Mouse (Mus musculus) R1 (cell line): ENCODE data around the gene Aatf.

ENCODE experiments used
- DNase-seq: peaks from one replicate; pipeline ENCODE4 v3.0.0-alpha.2; 2018; ENCODE audit warnings: low read depth, low spot score

Gene Aatf

GRCm38 (mm10) chr11:84522577-84523320 is 9.4 kb upstream of the Aatf start:
- DNase-seq: peak; percentile 37

- DNase-seq: peak; percentile 21
Observed at GRCm38 (mm10) chr11:84521751-84522299, 8.5 kb upstream of the Aatf start.

GRCm38 (mm10) chr11:84521071-84521390 is 7.7 kb upstream of the Aatf start:
- no peak for DNase-seq

- peak; percentile 27 for DNase-seq
Observed at GRCm38 (mm10) chr11:84520269-84521070, 7.1 kb upstream of the Aatf start.

DNA sequence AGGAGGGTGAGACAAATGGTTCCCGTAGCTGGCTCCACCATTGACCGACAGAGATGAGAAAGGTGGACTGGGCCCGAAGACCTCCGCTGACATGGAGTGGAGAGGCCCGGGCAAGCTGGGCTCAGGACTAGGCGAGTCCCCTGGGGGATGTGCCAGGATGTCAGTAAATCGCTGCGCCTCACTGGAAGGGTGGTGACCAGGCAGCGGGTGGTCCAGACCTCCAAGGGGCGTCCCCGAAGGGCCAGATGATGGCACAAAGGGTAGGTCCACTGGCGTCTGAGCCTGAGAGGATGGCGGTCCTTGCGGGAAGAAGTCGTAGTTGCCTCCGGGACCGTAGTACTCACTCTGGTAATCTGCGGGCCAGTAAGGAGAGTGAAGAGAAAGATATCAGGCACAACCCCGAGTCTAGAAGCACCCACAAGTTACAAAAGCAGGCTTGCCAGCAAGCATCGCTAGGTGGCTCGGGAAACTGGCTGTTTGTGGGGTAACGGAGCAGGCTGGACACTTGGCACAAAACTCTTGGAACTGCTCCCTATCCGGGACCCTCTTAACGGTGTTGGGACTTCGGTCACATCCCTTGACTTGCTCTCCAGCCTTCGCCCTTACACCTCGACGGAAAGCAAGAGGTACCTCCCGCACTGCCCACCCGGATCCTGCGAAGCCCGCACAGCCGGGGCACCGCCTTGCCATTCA is 6.4 kb upstream of the Aatf start:
- peak; percentile 32 for DNase-seq

- no peak for DNase-seq
Observed at GRCm38 (mm10) chr11:84519036-84519435, 5.7 kb upstream of the Aatf start.

GRCm38 (mm10) chr11:84518261-84518660 is 4.9 kb upstream of the Aatf start:
- DNase-seq: no peak

DNA sequence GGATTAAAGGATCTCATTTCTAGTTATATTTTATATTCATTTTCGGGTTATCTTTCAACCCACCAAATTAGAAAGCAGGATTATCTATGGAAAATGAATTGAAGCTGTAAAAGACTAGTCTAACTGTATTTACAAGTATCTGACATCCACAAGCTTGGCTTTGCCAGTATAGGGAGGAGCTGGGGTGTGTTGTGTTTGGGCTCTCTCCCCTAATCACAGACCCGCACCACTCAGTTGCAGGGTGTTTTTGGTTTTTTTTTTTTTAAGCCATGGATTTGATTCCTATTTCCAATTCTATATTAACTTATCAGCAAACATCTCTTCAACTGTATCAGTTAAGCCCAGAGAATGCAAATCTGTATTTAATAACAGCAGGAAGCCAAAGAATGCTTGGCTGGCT is 4.1 kb upstream of the Aatf start:
- DNase-seq: no peak

- no peak for DNase-seq
Observed at GRCm38 (mm10) chr11:84516501-84517240, 3.3 kb upstream of the Aatf start.

DNA sequence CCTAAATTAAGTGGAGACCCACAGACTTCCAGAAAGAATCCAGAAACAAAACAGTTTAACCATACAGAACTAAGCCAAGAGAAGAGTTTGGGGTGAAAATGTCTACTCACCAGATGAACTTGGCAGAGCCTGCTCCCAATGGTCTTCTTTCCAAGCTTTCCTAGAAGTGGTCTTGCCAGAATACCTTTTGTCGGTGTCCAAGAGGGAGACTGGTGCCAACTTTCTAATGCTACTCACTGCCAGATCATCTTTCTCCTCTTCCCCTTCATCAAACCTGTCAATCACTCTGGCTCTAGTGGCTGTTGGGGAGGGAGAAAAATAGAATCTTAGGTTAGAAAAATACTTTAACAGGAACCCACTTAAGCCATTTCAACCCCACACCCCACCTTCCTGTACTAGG is 1.3 kb downstream of the Aatf start:
- DNase-seq: no peak

- peak; percentile 23 for DNase-seq
Observed at GRCm38 (mm10) chr11:84504296-84504695, 9.0 kb downstream of the Aatf start.

GRCm38 (mm10) chr11:84497944-84498343 is 15.4 kb downstream of the Aatf start:
- DNase-seq: peak; percentile 51

- DNase-seq: no peak
Observed at GRCm38 (mm10) chr11:84496901-84497300, 16.4 kb downstream of the Aatf start.

DNA sequence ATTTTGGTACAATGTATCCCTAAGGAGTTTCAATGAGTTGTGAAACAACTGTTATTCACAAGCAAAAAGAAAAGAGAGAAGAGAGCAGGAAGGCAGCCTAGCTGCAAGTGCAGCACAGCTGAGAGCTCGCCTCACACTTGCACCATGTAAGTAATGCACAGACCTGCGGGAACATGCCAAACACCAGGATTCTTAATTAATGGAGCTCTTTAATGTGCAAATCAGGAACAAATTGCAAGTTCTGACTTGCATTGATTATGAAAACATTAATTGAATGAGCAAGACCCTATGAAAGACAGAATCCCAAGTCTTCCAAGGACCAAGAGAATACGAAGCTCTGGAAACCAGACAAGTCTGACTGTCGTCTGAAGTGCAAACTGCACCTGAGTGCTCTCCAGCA is 17.5 kb downstream of the Aatf start:
- DNase-seq: no peak

GRCm38 (mm10) chr11:84481661-84482060 is 31.7 kb downstream of the Aatf start:
- no peak for DNase-seq

DNA sequence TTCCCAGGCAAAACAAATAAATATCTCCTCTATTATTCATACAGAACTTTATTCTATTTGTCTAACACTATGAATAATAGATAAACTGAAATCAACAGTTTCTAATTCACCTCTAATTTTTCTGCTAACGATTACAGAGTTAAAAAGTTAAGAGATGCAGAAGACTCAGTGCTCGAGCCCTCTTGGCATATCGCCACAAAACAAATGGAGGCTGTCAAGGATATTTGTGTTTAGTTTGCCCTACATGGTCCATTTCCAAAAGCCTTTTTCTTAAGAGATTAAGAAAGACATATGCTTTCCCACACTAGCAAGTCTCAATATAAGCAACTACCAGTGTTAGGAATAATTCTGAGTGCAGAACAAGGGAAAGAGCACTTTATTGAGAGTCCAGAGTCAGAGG is 32.9 kb downstream of the Aatf start:
- DNase-seq: no peak

DNA sequence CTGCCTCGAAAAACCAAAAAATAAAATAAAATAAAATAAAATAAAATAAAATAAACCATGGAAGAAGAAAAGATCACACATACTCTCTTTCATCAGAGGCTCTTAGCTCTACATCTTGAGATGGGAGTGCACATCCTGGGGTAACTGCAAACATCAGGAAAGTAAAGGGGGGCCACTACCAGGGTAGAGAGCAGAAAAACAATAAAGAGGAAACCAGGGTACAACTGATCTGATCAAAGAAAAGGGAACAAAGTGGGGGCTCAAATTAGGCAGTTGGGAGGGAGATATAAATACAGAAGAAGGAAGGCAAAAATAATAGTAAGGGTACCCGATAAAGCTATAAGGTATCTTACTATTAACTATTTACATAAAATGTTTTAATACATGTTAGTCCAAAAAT is 36.7 kb downstream of the Aatf start:
- DNase-seq: no peak

GRCm38 (mm10) chr11:84475991-84476390 is 37.3 kb downstream of the Aatf start:
- no peak for DNase-seq

GRCm38 (mm10) chr11:84473093-84473667 is 40.1 kb downstream of the Aatf start:
- DNase-seq: no peak

GRCm38 (mm10) chr11:84464571-84464970 is 48.8 kb downstream of the Aatf start:
- DNase-seq: no peak

GRCm38 (mm10) chr11:84453901-84454300 is 59.4 kb downstream of the Aatf start:
- DNase-seq: no peak
